Mouse (Mus musculus) heart, postnatal 0 days (tissue): ENCODE measurements around the gene Acbd5. TPM values are rescaled to one million over a fixed set of nuclear protein-coding genes. Genes with fewer than 3 reads are reported as not detected.

Experiments used
- ATAC-seq: fragments of 200-750 bp; cut with Nextera tagmentation; 2 replicates; pipeline ENCODE4 v1.8.0; 2017; ENCODE audit warnings: low read depth, moderate number of reproducible peaks, moderate library complexity; ENCODE audit not compliant: insufficient read depth
- DNase-seq: peaks from one replicate; pipeline ENCODE4 v3.0.0-alpha.2; 2016; ENCODE audit warnings: low spot score
- H3K27ac ChIP-seq: fragments of 300-500 bp; sonication (generic); 2 replicates; pipeline ENCODE4 v1.5.1; 2014; ENCODE audit warnings: low read depth, mild to moderate bottlenecking
- H3K27me3 ChIP-seq: fragments of 300-500 bp; sonication (generic); 2 replicates; pipeline ENCODE4 v1.6.1; 2014; ENCODE audit warnings: low read length, mixed read lengths; ENCODE audit not compliant: control insufficient read depth, insufficient read depth
- H3K36me3 ChIP-seq: fragments of 300-500 bp; sonication (generic); replicated peaks from 2 replicates; pipeline ENCODE4 v1.6.1; 2014; ENCODE audit warnings: low read length, mixed read lengths; ENCODE audit not compliant: control insufficient read depth, insufficient read depth
- H3K4me1 ChIP-seq: fragments of 300-500 bp; sonication (generic); 2 replicates; pipeline ENCODE4 v1.6.1; 2014; ENCODE audit warnings: antibody characterized with exemption; ENCODE audit not compliant: control insufficient read depth, insufficient read depth
- H3K4me2 ChIP-seq: fragments of 300-500 bp; sonication (generic); 2 replicates; pipeline ENCODE4 v1.6.1; 2014; ENCODE audit warnings: low read depth, mild to moderate bottlenecking, low read length, moderate library complexity
- H3K4me3 ChIP-seq: fragments of 300-500 bp; sonication (generic); 2 replicates; pipeline ENCODE4 v1.5.1; 2014; ENCODE audit warnings: low read depth, low read length
- H3K9ac ChIP-seq: fragments of 300-500 bp; sonication (generic); replicated peaks from 2 replicates; pipeline ENCODE4 v1.6.1; 2014; ENCODE audit warnings: low read depth, low read length, mixed read lengths
- H3K9me3 ChIP-seq: fragments of 300-500 bp; sonication (generic); replicated peaks from 2 replicates; pipeline ENCODE4 v1.6.1; 2016; ENCODE audit warnings: low read length; ENCODE audit not compliant: control insufficient read depth
- CTCF ChIP-seq: IDR thresholded peaks from 2 replicates; pipeline ENCODE4 v1.5.1; 2016; ENCODE audit warnings: antibody characterized with exemption, control low read depth, low read depth
- EP300 ChIP-seq: IDR thresholded peaks from 2 replicates; pipeline ENCODE4 v1.6.1; 2016; ENCODE audit warnings: antibody characterized with exemption, low read depth
- WGBS: fragments of 180-500 bp; shearing (Covaris S2); extraction: QIAGEN DNeasy Blood & Tissue Kit; methylation state at CpG from one replicate; pipeline ENCODE4 v1.1.7; 2014; 5-methylcytosine and 5-hydroxymethylcytosine counted together
- polyA plus RNA-seq: library from polyadenylated mRNA; unstranded; fragments of >200 nt; fragmentation: Nextera tagmentation; extraction: Ambion mirVana; gene quantifications from 2 replicates; pipeline ENCODE4 v1.2.1, GENCODE M21; 2015
- total RNA-seq: library from RNA; depleted of rRNA; stranded (reverse); fragments of >200 nt; gene quantifications from 2 replicates; pipeline ENCODE4 v1.2.3, GENCODE M21; 2014; ENCODE audit warnings: low replicate concordance; rRNA removed

The Acbd5 gene
- total and polyA plus RNA-seq, 2 experiments from 2014 or later = 15.5 to 21.5 TPM

GRCm38 (mm10) chr2:23155199-23155621 lies 87.2 kb downstream of the Acbd5 start:
- TF ChIP-seq EP300 (no peak), CTCF (no peak)
- H3K9ac ChIP-seq = peak overlapping the region; percentile 77
- no peak for ATAC-seq
- WGBS = 4% methylated on average over 5 of the region's 5 CpGs
- H3K27ac ChIP-seq = peak overlapping the region; percentile 99
- H3K27me3 ChIP-seq = no peaks in the 10 kb centered on the region
- peak overlapping the region; percentile 74 for H3K4me2 ChIP-seq
- DNase-seq = no peak
- peaks cover 6% of the 10 kb centered on the region; the same call in 1 of the 2 replicates for H3K36me3 ChIP-seq
- H3K9me3 ChIP-seq = no peaks in the 10 kb centered on the region
- H3K4me1 ChIP-seq = peaks cover 28% of the 10 kb centered on the region; the same call in 1 of the 2 replicates
- H3K4me3 ChIP-seq = peak overlapping the region; percentile 93

GRCm38 (mm10) chr2:23155777-23156607 lies 88.0 kb downstream of the Acbd5 start, which contains the start of the genes Mastl and Yme1l1:
Gene Mastl (minus strand): TSS chr2:23156024.
Gene Yme1l1 (plus strand): TSS chr2:23156369.
- H3K4me3 ChIP-seq = peak within 1 kb of the TSS; percentile 93
- under 1% methylated on average over 61 of the region's 61 CpGs for WGBS
- peak within 1 kb of the TSS; percentile 74 for H3K4me2 ChIP-seq
- no peaks in the 10 kb centered on the region for H3K27me3 ChIP-seq
- H3K27ac ChIP-seq = peak within 1 kb of the TSS; percentile 99
- peak; percentile 96 for DNase-seq
- H3K4me1 ChIP-seq = peaks cover 28% of the 10 kb centered on the region; the same call in 1 of the 2 replicates
- ATAC-seq = peak; percentile 98
- H3K36me3 ChIP-seq = 0 out of 2 replicates have a peak, but pooled peaks cover 3% of the 10 kb centered on the region
- peak within 1 kb of the TSS; percentile 77 for H3K9ac ChIP-seq
- no peaks in the 10 kb centered on the region for H3K9me3 ChIP-seq
- TF ChIP-seq EP300 (peak; percentile 76; the same call in 1 of the 2 replicates), CTCF (no peak; the same call in 1 of the 2 replicates)

GRCm38 (mm10) chr2:23156608-23157081 lies 88.7 kb downstream of the Acbd5 start:
- no peak for DNase-seq
- Histone ChIP-seq H3K27ac (peak overlapping the region; percentile 99), H3K9ac (peak overlapping the region; percentile 77), H3K4me2 (peak overlapping the region; percentile 74), H3K27me3 (no peaks in the 10 kb centered on the region), H3K9me3 (no peaks in the 10 kb centered on the region), H3K4me3 (peak overlapping the region; percentile 93), H3K36me3 (peaks cover 8% of the 10 kb centered on the region; the same call in 1 of the 2 replicates), H3K4me1 (peaks cover 28% of the 10 kb centered on the region; the same call in 1 of the 2 replicates)
- WGBS = under 1% methylated on average over 17 of the region's 17 CpGs
- TF ChIP-seq EP300 (no peak), CTCF (no peak)
- ATAC-seq = no peak

Other genes with a start within 250 kb of the Acbd5 start
- gene Pdss1, start 172.6 kb upstream of the Acbd5 start, total RNA-seq = 22.4 and 28.9 TPM in 2 replicates
- gene Pdss1, start 172.6 kb upstream of the Acbd5 start, polyA plus RNA-seq = 32.7 and 33.0 TPM in 2 replicates
- gene Abi1, start 27.9 kb upstream of the Acbd5 start, total RNA-seq = 52.7 and 82.4 TPM in 2 replicates
- gene Abi1, start 27.9 kb upstream of the Acbd5 start, polyA plus RNA-seq = 18.0 and 19.2 TPM in 2 replicates
- 4.9 and 11.1 TPM in 2 replicates for gene Mastl, start 87.9 kb downstream of the Acbd5 start, total RNA-seq
- 2.7 and 3.4 TPM in 2 replicates for gene Mastl, start 87.9 kb downstream of the Acbd5 start, polyA plus RNA-seq
- 29.6 and 38.8 TPM in 2 replicates for gene Yme1l1, start 88.2 kb downstream of the Acbd5 start, total RNA-seq
- gene Yme1l1, start 88.2 kb downstream of the Acbd5 start, polyA plus RNA-seq = 35.4 and 36.6 TPM in 2 replicates
- not detected in 2 replicates for gene 4931423N10Rik, start 139.3 kb downstream of the Acbd5 start, total RNA-seq
- not detected in 2 replicates for gene 4931423N10Rik, start 139.3 kb downstream of the Acbd5 start, polyA plus RNA-seq